Mouse (Mus musculus) layer of hippocampus, adult 6 months (tissue): Measurements from ENCODE around the gene Mrps31. TPM values are rescaled to one million over a fixed set of nuclear protein-coding genes. Genes with fewer than 3 reads are reported as not detected.

ENCODE experiments used
- long read RNA-seq, 2 experiments: library from polyadenylated mRNA; unstranded; transcript quantifications; one replicate each; pipeline ENCODE4 v2.0.0; 2019 to 2020
- polyA plus RNA-seq: library from polyadenylated mRNA; unstranded; fragments of <200 nt; fragmentation: Nextera tagmentation; gene quantifications from 2 replicates; pipeline ENCODE4 v1.2.3, GENCODE M21; 2021

Mrps31 gene
- polyA plus RNA-seq: 41.5 and 45.2 TPM in 2 replicates
- long read RNA-seq, experiment 1, transcript Mrps31-201 (7 exons, 1,515 nt): major isoform, 52 of 71 reads
- long read RNA-seq, experiment 1, partial matches to known transcripts: 12 of 71 reads
- long read RNA-seq, experiment 1, other reads (novel, unspliced or antisense): 6 of 71 reads
- long read RNA-seq, experiment 2, transcript Mrps31-201 (7 exons, 1,515 nt): major isoform, 132 of 147 reads
- long read RNA-seq, experiment 2, partial matches to known transcripts: 1 of 147 reads
- long read RNA-seq, experiment 2, other reads (novel, unspliced or antisense): 11 of 147 reads

DNA sequence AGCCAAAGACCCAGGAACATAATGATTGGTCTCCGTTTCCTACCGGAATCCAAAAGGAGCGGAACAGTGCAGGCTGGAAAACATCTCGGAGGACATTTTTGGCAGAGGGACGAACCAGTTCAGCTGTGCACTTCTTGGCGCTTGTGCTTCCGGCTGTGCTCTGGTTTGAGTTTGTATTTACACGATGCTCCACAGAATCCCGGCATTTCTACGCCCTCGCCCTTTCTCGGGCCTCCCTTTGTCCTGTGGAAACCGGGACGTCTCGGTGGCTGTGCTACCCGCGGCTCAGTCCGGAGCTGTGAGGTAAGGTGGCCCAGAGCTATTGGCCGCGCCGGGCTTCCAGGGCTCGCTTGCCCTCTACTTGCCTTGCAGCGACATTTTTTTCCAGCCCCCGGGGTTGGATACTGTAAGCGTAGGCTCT, at the start of gene Mrps31:
Gene Mrps31 (plus strand): TSS at position 80 of the 421 bp plus-strand sequence.

DNA sequence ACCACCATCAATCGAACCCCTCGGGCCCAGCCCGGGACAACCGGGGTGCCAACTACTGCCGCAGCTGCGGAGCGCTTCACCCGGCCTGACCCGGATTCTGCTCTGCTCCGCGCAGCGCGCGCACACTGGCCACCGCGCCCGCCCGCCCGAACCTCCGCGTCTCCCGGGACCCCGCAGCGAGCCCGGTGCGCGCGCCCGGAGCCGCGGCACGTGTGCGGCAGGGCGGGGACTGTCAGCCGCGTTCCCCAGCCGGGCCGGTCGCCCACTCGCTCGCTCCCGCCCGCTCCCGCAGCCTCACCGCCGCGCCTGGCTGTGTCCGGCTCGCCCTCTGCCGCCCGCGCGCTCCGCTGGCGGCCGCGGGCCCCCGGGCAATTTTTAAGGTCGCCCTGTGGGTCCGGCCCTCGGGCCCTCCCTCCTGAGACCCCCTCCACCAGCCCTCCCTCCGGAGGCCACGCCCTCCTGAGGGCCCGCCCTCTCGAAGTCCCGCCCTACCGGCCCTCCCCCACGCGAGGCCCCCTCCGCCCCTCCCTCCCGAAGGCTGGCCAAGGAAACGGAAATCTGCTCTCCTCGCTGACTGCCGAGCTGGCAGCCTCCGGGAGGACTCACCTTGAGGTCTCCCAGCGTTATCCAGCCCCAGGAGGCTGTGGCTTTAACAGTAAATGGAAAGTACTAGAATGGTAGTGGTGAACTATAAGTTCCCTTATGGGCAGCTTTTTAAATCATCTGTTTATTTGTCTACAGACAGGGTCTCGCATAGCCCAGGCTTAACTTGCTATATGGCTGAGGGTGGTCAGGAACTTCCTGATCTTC, 12.8 kb upstream of the Mrps31 start, which contains the start of gene Slc25a15:
Gene Slc25a15 (minus strand): TSS at position 456 of the 810 bp plus-strand sequence.

Other genes starting within 250 kb of the Mrps31 start
- gene Nek3, start 244.9 kb upstream of the Mrps31 start, polyA plus RNA-seq: 1.2 and 1.3 TPM in 2 replicates
- 0.33 and 0.56 TPM in 2 replicates for gene Ckap2, start 225.5 kb upstream of the Mrps31 start, polyA plus RNA-seq
- gene Vps36, start 218.6 kb upstream of the Mrps31 start, polyA plus RNA-seq: 10.8 and 11.8 TPM in 2 replicates
- gene Thsd1, start 184.0 kb upstream of the Mrps31 start, polyA plus RNA-seq: 1.6 and 2.1 TPM in 2 replicates
- gene Tpte, start 127.9 kb upstream of the Mrps31 start, polyA plus RNA-seq: not detected in 2 replicates
- gene Slc25a15, start 12.8 kb upstream of the Mrps31 start, polyA plus RNA-seq: 3.1 and 4.4 TPM in 2 replicates